In genomic region chr6:142508663-142509062, GRCm38 (mm10) we compare ENCODE assay signal across 12 mouse cellular contexts. TPM values are rescaled to one million over a fixed set of nuclear protein-coding genes. Genes with fewer than 3 reads are reported as not detected.
DNase-seq lines count a peak whose midpoint lies in the region; ATAC-seq and TF ChIP-seq lines count a peak whose summit lies in the region.
"Had no signal": no experiment of that assay in that cellular context is flagged by ENCODE, and none has a peak within 500 bp of the region (broad histone marks: within the 10 kb centered on the region; RNA-seq: fewer than 3 reads in every experiment).

No protein-coding gene starts in this region.

- peak overlapping the region; percentile 90 for H3K27ac ChIP-seq in hindbrain, embryonic 10.5 days
- no peak overlapping the region for H3K27ac ChIP-seq in hindbrain, embryonic 16.5 days (ENCODE audit: low read depth, low read length)
- H3K27ac ChIP-seq in midbrain, embryonic 15.5 days, result no peak overlapping the region
- no peak overlapping the region for H3K27ac ChIP-seq in midbrain, embryonic 13.5 days
- H3K27ac ChIP-seq in forebrain, embryonic 13.5 days, result no peak overlapping the region
- no peak overlapping the region for H3K27ac ChIP-seq in midbrain, postnatal 0 days (ENCODE audit: low read depth, low read length)

- no peak overlapping the region for H3K9ac ChIP-seq in hindbrain, embryonic 16.5 days (ENCODE audit: low read depth, low read length)
- no peak overlapping the region for H3K9ac ChIP-seq in midbrain, embryonic 15.5 days
- no peak overlapping the region for H3K9ac ChIP-seq in midbrain, embryonic 13.5 days (replicated peaks)
- H3K9ac ChIP-seq in forebrain, embryonic 13.5 days, result no peak overlapping the region
- H3K9ac ChIP-seq in midbrain, postnatal 0 days (replicated peaks; ENCODE audit: low read length, poor library complexity, severe bottlenecking), result no peak overlapping the region

- peaks cover 67% of the 10 kb centered on the region for H3K4me1 ChIP-seq in hindbrain, embryonic 10.5 days (replicated peaks)
- peaks cover 19% of the 10 kb centered on the region for H3K4me1 ChIP-seq in hindbrain, embryonic 16.5 days (ENCODE audit: control insufficient read depth, insufficient read depth, low read depth, low read length)
- H3K4me1 ChIP-seq in midbrain, embryonic 15.5 days, result peaks cover 26% of the 10 kb centered on the region
- H3K4me1 ChIP-seq in midbrain, embryonic 13.5 days (replicated peaks), result peaks cover 34% of the 10 kb centered on the region
- peaks cover 34% of the 10 kb centered on the region for H3K4me1 ChIP-seq in forebrain, embryonic 13.5 days
- peaks cover 3% of the 10 kb centered on the region; the same call in 1 of the 2 replicates for H3K4me1 ChIP-seq in midbrain, postnatal 0 days (ENCODE audit: insufficient read depth, low read length)

- WGBS in hindbrain, embryonic 10.5 days, result 11% methylated on average over 4 of the region's 4 CpGs
- WGBS in hindbrain, embryonic 16.5 days, result 35% methylated on average over 4 of the region's 4 CpGs
- 25% methylated on average over 4 of the region's 4 CpGs for WGBS in midbrain, embryonic 15.5 days
- WGBS in midbrain, embryonic 13.5 days, result 25% methylated on average over 4 of the region's 4 CpGs
- WGBS in forebrain, embryonic 13.5 days, result 30% methylated on average over 4 of the region's 4 CpGs
- WGBS in midbrain, postnatal 0 days, result 32% methylated on average over 4 of the region's 4 CpGs

- no peak for TF ChIP-seq CTCF in midbrain, postnatal 0 days (IDR thresholded peaks at IDR 0.05)

- intact Hi-C loops in left cerebral cortex, postnatal 36 days (cut with DNase I), result no loop called here

- no peaks in the 10 kb centered on the region for H3K9me3 ChIP-seq in hindbrain, embryonic 10.5 days
- no peaks in the 10 kb centered on the region for H3K9me3 ChIP-seq in hindbrain, embryonic 16.5 days (ENCODE audit: control insufficient read depth, low read length)
- no peaks in the 10 kb centered on the region for H3K9me3 ChIP-seq in midbrain, embryonic 15.5 days
- H3K9me3 ChIP-seq in midbrain, embryonic 13.5 days, result no peaks in the 10 kb centered on the region
- H3K9me3 ChIP-seq in forebrain, embryonic 13.5 days (replicated peaks), result no peaks in the 10 kb centered on the region
- no peaks in the 10 kb centered on the region for H3K9me3 ChIP-seq in midbrain, postnatal 0 days (ENCODE audit: low read length)
- H3K9me3 ChIP-seq: midbrain, embryonic 12.5 days had no signal

- H3K27me3 ChIP-seq in hindbrain, embryonic 10.5 days (ENCODE audit: insufficient read depth, poor library complexity, severe bottlenecking), result peaks cover 58% of the 10 kb centered on the region
- H3K27me3 ChIP-seq in hindbrain, embryonic 16.5 days (replicated peaks; ENCODE audit: control insufficient read depth, insufficient read depth, low read length), result peaks cover 2% of the 10 kb centered on the region
- H3K27me3 ChIP-seq in midbrain, embryonic 15.5 days (replicated peaks), result peaks cover 14% of the 10 kb centered on the region
- H3K27me3 ChIP-seq in midbrain, embryonic 13.5 days, result peaks cover 30% of the 10 kb centered on the region
- peaks cover 24% of the 10 kb centered on the region for H3K27me3 ChIP-seq in forebrain, embryonic 13.5 days
- H3K27me3 ChIP-seq in midbrain, postnatal 0 days (ENCODE audit: insufficient read depth, low read length), result 0 out of 2 replicates have a peak, but pooled peaks cover 7% of the 10 kb centered on the region

- ATAC-seq in hindbrain, embryonic 16.5 days, result no peak
- ATAC-seq in midbrain, embryonic 15.5 days (replicated peaks), result no peak
- no peak for ATAC-seq in midbrain, embryonic 13.5 days
- no peak for ATAC-seq in forebrain, embryonic 13.5 days
- ATAC-seq in midbrain, postnatal 0 days (ENCODE audit: low FRiP score), result no peak

- H3K4me2 ChIP-seq in hindbrain, embryonic 16.5 days (ENCODE audit: low read length), result no peak overlapping the region; the same call in 1 of the 2 replicates
- peak overlapping the region; percentile 84; the same call in 1 of the 2 replicates for H3K4me2 ChIP-seq in midbrain, embryonic 15.5 days
- no peak overlapping the region for H3K4me2 ChIP-seq in midbrain, embryonic 13.5 days (replicated peaks)
- peak overlapping the region; percentile 82; the same call in 1 of the 2 replicates for H3K4me2 ChIP-seq in forebrain, embryonic 13.5 days
- peak overlapping the region; percentile 73 for H3K4me2 ChIP-seq in midbrain, postnatal 0 days (ENCODE audit: low read depth, low read length, poor library complexity, severe bottlenecking)

- DNase-seq in hindbrain, embryonic 10.5 days (ENCODE audit: low spot score), result no peak
- DNase-seq in midbrain, postnatal 0 days (ENCODE audit: low spot score), result no peak
- no peak for DNase-seq in left cerebral cortex, postnatal 36 days (ENCODE audit: low spot score in 2 of 2)
- DNase-seq: adrenal gland, adult 2 months; liver; thymus, postnatal 25 days had no signal

- H3K36me3 ChIP-seq in hindbrain, embryonic 10.5 days, result peaks cover 16% of the 10 kb centered on the region
- no peaks in the 10 kb centered on the region; the same call in 1 of the 2 replicates for H3K36me3 ChIP-seq in hindbrain, embryonic 16.5 days (ENCODE audit: control insufficient read depth, insufficient read depth, low read length)
- no peaks in the 10 kb centered on the region for H3K36me3 ChIP-seq in midbrain, embryonic 15.5 days (replicated peaks)
- peaks cover 8% of the 10 kb centered on the region; the same call in 1 of the 2 replicates for H3K36me3 ChIP-seq in midbrain, embryonic 13.5 days
- peaks cover 11% of the 10 kb centered on the region for H3K36me3 ChIP-seq in forebrain, embryonic 13.5 days (ENCODE audit: poor library complexity, severe bottlenecking)
- H3K36me3 ChIP-seq in midbrain, postnatal 0 days (ENCODE audit: insufficient read depth, low read length), result no peaks in the 10 kb centered on the region
- H3K36me3 ChIP-seq: midbrain, embryonic 12.5 days had no signal

- H3K4me3 ChIP-seq in hindbrain, embryonic 10.5 days, result no peak overlapping the region
- no peak overlapping the region for H3K4me3 ChIP-seq in hindbrain, embryonic 16.5 days (ENCODE audit: low read length)
- H3K4me3 ChIP-seq in midbrain, embryonic 15.5 days, result no peak overlapping the region
- no peak overlapping the region; the same call in 1 of the 2 replicates for H3K4me3 ChIP-seq in midbrain, embryonic 13.5 days (replicated peaks)
- H3K4me3 ChIP-seq in forebrain, embryonic 13.5 days, result no peak overlapping the region
- H3K4me3 ChIP-seq in midbrain, postnatal 0 days (ENCODE audit: low read depth, low read length), result no peak overlapping the region; the same call in 1 of the 2 replicates

RNA-seq across cellular contexts. Expression of gene Ldhb, which starts 0.9 kb away (rescaled TPM):
- 366 and 416 TPM in 2 replicates for polyA plus RNA-seq in hindbrain, embryonic 10.5 days (2016; fragmentation: Nextera tagmentation; extraction: Ambion mirVana)
- 534 and 590 TPM in 2 replicates for polyA plus RNA-seq in hindbrain, embryonic 16.5 days (2015; fragmentation: Nextera tagmentation; extraction: Ambion mirVana)
- 450 and 468 TPM in 2 replicates for polyA plus RNA-seq in midbrain, embryonic 15.5 days (2015; fragmentation: Nextera tagmentation; extraction: Ambion mirVana)
- polyA plus RNA-seq in midbrain, embryonic 13.5 days (2015; fragmentation: Nextera tagmentation; extraction: Ambion mirVana), result 466 and 473 TPM in 2 replicates
- 493 and 531 TPM in 2 replicates for polyA plus RNA-seq in forebrain, embryonic 13.5 days (2015; fragmentation: Nextera tagmentation; extraction: Ambion mirVana)
- 208 and 216 TPM in 2 replicates for total RNA-seq in midbrain, postnatal 0 days (2014; rRNA removed)
- 498 and 544 TPM in 2 replicates for polyA plus RNA-seq in midbrain, postnatal 0 days (2015; fragmentation: Nextera tagmentation; extraction: Ambion mirVana)
- 100 to 1,000 TPM; 783 to 917 TPM for total RNA-seq in left cerebral cortex, postnatal 36 days (2021)
- total RNA-seq: MEL had no signal

RNA-seq across cellular contexts. Expression of gene Gys2, which starts 35.8 kb away (rescaled TPM):
- polyA plus RNA-seq in hindbrain, embryonic 10.5 days (2016; fragmentation: Nextera tagmentation; extraction: Ambion mirVana), result 0.08 TPM in 1 of 2 replicates, not detected in the other
- polyA plus RNA-seq in hindbrain, embryonic 16.5 days (2015; fragmentation: Nextera tagmentation; extraction: Ambion mirVana), result 0.08 and 0.09 TPM in 2 replicates
- polyA plus RNA-seq in midbrain, embryonic 15.5 days (2015; fragmentation: Nextera tagmentation; extraction: Ambion mirVana), result 0.06 and 0.12 TPM in 2 replicates
- polyA plus RNA-seq in midbrain, embryonic 13.5 days (2015; fragmentation: Nextera tagmentation; extraction: Ambion mirVana), result 0.05 TPM in 1 of 2 replicates, not detected in the other
- 0.09 TPM in 1 of 2 replicates, not detected in the other for polyA plus RNA-seq in forebrain, embryonic 13.5 days (2015; fragmentation: Nextera tagmentation; extraction: Ambion mirVana)
- 0.24 TPM in 1 of 2 replicates, not detected in the other for total RNA-seq in midbrain, postnatal 0 days (2014; rRNA removed)
- polyA plus RNA-seq in midbrain, postnatal 0 days (2015; fragmentation: Nextera tagmentation; extraction: Ambion mirVana), result 0.06 and 0.25 TPM in 2 replicates
- not detected for total RNA-seq in left cerebral cortex, postnatal 36 days (2021)
- total RNA-seq: MEL had no signal
- polyA plus RNA-seq: midbrain, embryonic 12.5 days had no signal

Comparison
In these comparisons a context has a peak if more than half of its experiments do, and no peak if none do; other contexts are left out.
1. H3K4me2 ChIP-seq: peak in midbrain, embryonic 15.5 days (single experiment), forebrain, embryonic 13.5 days (single experiment) and midbrain, postnatal 0 days (single experiment); none in hindbrain, embryonic 16.5 days (single experiment) and midbrain, embryonic 13.5 days (single experiment).